Comparison of ENCODE assay signal across 8 mouse cellular contexts in genomic region chr16:13447284-13448050, GRCm38 (mm10).
DNase-seq lines count a peak whose midpoint lies in the region; ATAC-seq and TF ChIP-seq lines count a peak whose summit lies in the region.

No protein-coding gene starts in this region.

- H3K36me3 ChIP-seq in thymus, adult 2 months (ENCODE audit: control insufficient read depth, insufficient read depth, low read length), result no peaks in the 10 kb centered on the region
- H3K36me3 ChIP-seq in liver, adult 2 months (ENCODE audit: control insufficient read depth, insufficient read depth, low read length), result no peaks in the 10 kb centered on the region
- H3K36me3 ChIP-seq in neural tube, embryonic 11.5 days (ENCODE audit: control insufficient read depth, insufficient read depth, low read length), result no peaks in the 10 kb centered on the region

- no peaks in the 10 kb centered on the region for H3K4me1 ChIP-seq in thymus, adult 2 months (replicated peaks; ENCODE audit: control insufficient read depth, insufficient read depth, low read length)
- H3K4me1 ChIP-seq in cortical plate, adult 2 months (ENCODE audit: control insufficient read depth, insufficient read depth, low read length), result peaks cover 2% of the 10 kb centered on the region; the same call in 1 of the 2 replicates
- H3K4me1 ChIP-seq in liver, adult 2 months (ENCODE audit: control insufficient read depth, insufficient read depth, low read length), result no peaks in the 10 kb centered on the region
- H3K4me1 ChIP-seq in neural tube, embryonic 11.5 days (ENCODE audit: control insufficient read depth, insufficient read depth, low read length), result no peaks in the 10 kb centered on the region

- WGBS in thymus, adult 2 months, result 2% methylated on average over 40 of the region's 43 CpGs
- 1% methylated on average over 42 of the region's 43 CpGs for WGBS in liver, adult 2 months
- under 1% methylated on average over 29 of the region's 43 CpGs for WGBS in neural tube, embryonic 11.5 days

- peak; percentile 15 for DNase-seq in thymus, adult 2 months
- DNase-seq in thymus, adult 18-20 months, result no peak
- peak; percentile 66 for DNase-seq in gastrocnemius, postnatal 25 days
- peak; percentile 36 for DNase-seq in induced T-regulatory cell, adult 2 months (ENCODE audit: low read depth)
- DNase-seq in liver, adult 2 months (ENCODE audit: extremely low read depth, low read depth, low spot score), result no peak
- DNase-seq in neural tube, embryonic 11.5 days (ENCODE audit: low spot score), result peak; percentile 40
- DNase-seq in urinary bladder, postnatal 25 days (ENCODE audit: low spot score), result peak; percentile 43

- no peaks in the 10 kb centered on the region for H3K79me2 ChIP-seq in liver, adult 2 months (ENCODE audit: control insufficient read depth, insufficient read depth, low read length)

- peak; percentile 69 for ATAC-seq in neural tube, embryonic 11.5 days (ENCODE audit: insufficient read depth, low FRiP score, low TSS enrichment)

- H3K9me3 ChIP-seq in neural tube, embryonic 11.5 days (ENCODE audit: control insufficient read depth, low read length), result no peaks in the 10 kb centered on the region

- no peak for TF ChIP-seq POLR2A in thymus, adult 2 months (IDR thresholded peaks at IDR 0.05; ENCODE audit: control insufficient read depth, extremely low read depth, insufficient read depth, low read length, poor library complexity)
- 0 out of 2 replicates have a peak, but pooled peaks have one; percentile 17 for TF ChIP-seq POLR2A in cortical plate, adult 2 months (IDR thresholded peaks at IDR 0.05; ENCODE audit: extremely low read depth, insufficient read depth, low read length)
- no peak for TF ChIP-seq POLR2A in liver, adult 2 months (IDR thresholded peaks at IDR 0.05; ENCODE audit: extremely low read depth, insufficient read depth, low read length)

- peaks cover 9% of the 10 kb centered on the region for H3K27me3 ChIP-seq in thymus, adult 2 months (ENCODE audit: control insufficient read depth, insufficient read depth, low read length)
- H3K27me3 ChIP-seq in liver, adult 2 months (ENCODE audit: control insufficient read depth, insufficient read depth, low read length), result no peaks in the 10 kb centered on the region
- peaks cover 28% of the 10 kb centered on the region for H3K27me3 ChIP-seq in neural tube, embryonic 11.5 days (ENCODE audit: control insufficient read depth, insufficient read depth, low read length)

- no peak overlapping the region for H3K27ac ChIP-seq in thymus, adult 2 months (ENCODE audit: control insufficient read depth, insufficient read depth, low read length)
- no peak overlapping the region for H3K27ac ChIP-seq in cortical plate, adult 2 months (ENCODE audit: insufficient read depth, low read length)
- no peak overlapping the region for H3K27ac ChIP-seq in liver, adult 2 months (replicated peaks; ENCODE audit: insufficient read depth, low read depth, low read length)
- no peak overlapping the region for H3K27ac ChIP-seq in neural tube, embryonic 11.5 days (ENCODE audit: low read depth, low read length)

- H3K9ac ChIP-seq in liver, adult 2 months (ENCODE audit: low read depth, low read length), result peak overlapping the region; percentile 73
- peak overlapping the region; percentile 70 for H3K9ac ChIP-seq in neural tube, embryonic 11.5 days (ENCODE audit: low read length)

- TF ChIP-seq CTCF in thymus, adult 2 months (IDR thresholded peaks at IDR 0.05; ENCODE audit: borderline replicate concordance, control insufficient read depth, extremely low read depth, insufficient read depth, low read length, poor library complexity), result no peak
- TF ChIP-seq CTCF in cortical plate, adult 2 months (IDR thresholded peaks at IDR 0.05; ENCODE audit: extremely low read depth, insufficient read depth, low read length), result no peak
- TF ChIP-seq CTCF in liver, adult 2 months (IDR thresholded peaks at IDR 0.05; ENCODE audit: low read depth, low read length), result no peak

- peak overlapping the region; percentile 99 for H3K4me2 ChIP-seq in neural tube, embryonic 11.5 days (ENCODE audit: low read depth)

- peak overlapping the region; percentile 48 for H3K4me3 ChIP-seq in thymus, adult 2 months (ENCODE audit: control insufficient read depth, insufficient read depth, low read length)
- H3K4me3 ChIP-seq in cortical plate, adult 2 months (ENCODE audit: insufficient read depth, low read length), result peak overlapping the region; percentile 37
- peak overlapping the region; percentile 68 for H3K4me3 ChIP-seq in liver, adult 2 months (ENCODE audit: insufficient read depth, low read depth, low read length)
- peak overlapping the region; percentile 73 for H3K4me3 ChIP-seq in neural tube, embryonic 11.5 days (ENCODE audit: low read depth, low read length)

Comparison
In these comparisons a context has a peak if more than half of its experiments do, and no peak if none do; other contexts are left out.
1. DNase-seq: peak in thymus, adult 2 months (single experiment), gastrocnemius, postnatal 25 days (single experiment), induced T-regulatory cell, adult 2 months (single experiment), neural tube, embryonic 11.5 days (single experiment) and urinary bladder, postnatal 25 days (single experiment); none in thymus, adult 18-20 months (0 of 2) and liver, adult 2 months (single experiment).
2. Peak in every context shown above with its lines, with median percentiles within 50 percentile points of each other: H3K4me3 ChIP-seq.